Mouse (Mus musculus) brain, embryonic 14.5 days (tissue): ENCODE results near the gene Xrra1.

Experiments used
- CTCF ChIP-seq: fragments of 200-500 bp; IDR thresholded peaks from 2 replicates; pipeline ENCODE4 v1.5.1; 2012; ENCODE audit warnings: inconsistent platforms, mild to moderate bottlenecking, moderate library complexity, borderline replicate concordance; ENCODE audit not compliant: insufficient read depth, insufficient read length; ENCODE audit errors: extremely low read depth
- POLR2A ChIP-seq: fragments of 200-500 bp; IDR thresholded peaks from 2 replicates; pipeline ENCODE4 v1.6.1; 2012; ENCODE audit warnings: mild to moderate bottlenecking, inconsistent platforms, borderline replicate concordance; ENCODE audit not compliant: poor library complexity, insufficient read depth, insufficient read length, severe bottlenecking; ENCODE audit errors: extremely low read depth

DNA sequence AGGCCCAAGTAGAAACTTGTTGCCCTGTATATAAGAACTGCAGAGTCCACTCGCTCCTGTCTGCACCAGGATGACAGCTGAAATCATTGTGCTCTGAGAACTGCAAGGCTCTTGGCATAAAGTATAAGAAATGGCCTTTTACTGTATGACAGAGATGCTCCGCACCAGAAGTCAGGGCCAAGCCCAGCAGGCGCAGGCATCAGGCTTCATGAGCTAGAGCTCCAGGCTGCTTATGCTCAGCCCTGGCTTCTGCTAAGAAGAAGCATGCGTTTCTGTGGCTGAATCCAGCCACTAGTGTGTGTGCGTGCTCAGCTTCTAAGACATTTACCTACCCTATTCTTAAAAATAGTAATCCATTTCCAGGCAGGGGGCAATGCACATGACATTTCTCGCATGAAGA is 35.6 kb downstream of the Xrra1 start:
- TF ChIP-seq CTCF (no peak), POLR2A (no peak)
